Mouse (Mus musculus): Measurements from ENCODE around the gene Meaf6. TPM values are rescaled to one million over a fixed set of nuclear protein-coding genes. Genes with fewer than 3 reads are reported as not detected.

The Meaf6 gene
- polyA plus RNA-seq, 1 experiment from 2014 or later = 22.3 TPM

DNA sequence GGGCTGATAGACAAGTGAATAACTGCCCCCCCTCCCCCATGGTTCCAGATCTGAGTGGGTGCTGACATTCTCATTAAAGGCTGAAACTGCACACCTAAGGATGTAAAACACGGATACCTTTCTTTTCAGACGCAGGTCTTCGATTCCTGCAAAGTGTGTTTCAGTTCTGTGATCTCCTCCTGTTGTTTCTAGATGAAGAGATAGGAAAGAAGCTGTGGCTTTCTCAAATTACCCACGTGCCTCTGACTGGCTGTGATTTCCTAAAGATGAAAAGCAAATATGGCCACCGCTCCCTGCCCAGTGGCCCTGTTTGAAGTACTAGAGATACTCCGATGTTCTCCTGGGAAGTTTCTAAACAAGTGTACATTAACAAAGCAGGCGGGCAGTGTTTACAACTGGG is 53.4 kb downstream of the Meaf6 start:
- ChIA-PET CTCF (no interaction called here), POLR2A (no interaction called here)
- in situ Hi-C loops (cut with MboI; ENCODE audit: low pct_unique_long_range_greater_than_20kb) = no loop called here
- peaks cover 5% of the 10 kb centered on the region for H3K27me3 ChIP-seq
- DNase-seq (ENCODE audit: low read depth, low spot score) = no peak
- ATAC-seq = no peak
- TF ChIP-seq CTCF (IDR thresholded peaks at IDR 0.05) = no peak

- ATAC-seq (no peak), DNase-seq (ENCODE audit: low read depth, low spot score) (no peak)
- ChIA-PET CTCF (no interaction called here), POLR2A (no interaction called here)
- in situ Hi-C loops (cut with MboI; ENCODE audit: low pct_unique_long_range_greater_than_20kb) = no loop called here
- TF ChIP-seq CTCF (IDR thresholded peaks at IDR 0.05) = no peak
- H3K27me3 ChIP-seq = peaks cover 6% of the 10 kb centered on the region
Observed at GRCm38 (mm10) chr4:125144211-125144610, 59.3 kb downstream of the Meaf6 start.

DNA sequence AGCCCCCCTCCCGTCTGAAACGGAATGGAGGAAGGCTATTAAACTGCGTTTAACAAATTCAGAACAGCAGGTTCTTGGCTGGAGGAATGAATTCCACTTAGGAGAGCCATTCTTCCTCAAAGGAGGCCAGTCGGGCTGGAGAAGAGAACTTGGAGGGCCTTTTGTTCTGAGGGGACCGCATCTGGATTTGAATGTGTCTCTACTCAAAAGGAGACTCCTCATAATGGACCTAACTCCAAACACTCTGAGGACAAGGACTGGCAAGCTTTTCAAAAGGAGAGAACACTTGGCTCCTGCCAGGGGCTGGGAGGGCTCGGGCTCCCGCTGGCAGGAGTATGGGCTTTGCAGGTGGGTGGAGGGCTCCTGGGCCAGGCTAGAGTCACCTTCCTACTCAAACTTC is 59.7 kb downstream of the Meaf6 start:
- no peak for TF ChIP-seq CTCF (IDR thresholded peaks at IDR 0.05)
- in situ Hi-C loops (cut with MboI; ENCODE audit: low pct_unique_long_range_greater_than_20kb) = no loop called here
- ChIA-PET POLR2A (interaction anchor here (0.5 kb wide), 1 partner anchor 536 kb away, joined by 3 read pairs; no protein-coding TSS in a partner anchor), CTCF (no interaction called here)
- peaks cover 10% of the 10 kb centered on the region for H3K27me3 ChIP-seq
- ATAC-seq (no peak), DNase-seq (ENCODE audit: low read depth, low spot score) (no peak)

DNA sequence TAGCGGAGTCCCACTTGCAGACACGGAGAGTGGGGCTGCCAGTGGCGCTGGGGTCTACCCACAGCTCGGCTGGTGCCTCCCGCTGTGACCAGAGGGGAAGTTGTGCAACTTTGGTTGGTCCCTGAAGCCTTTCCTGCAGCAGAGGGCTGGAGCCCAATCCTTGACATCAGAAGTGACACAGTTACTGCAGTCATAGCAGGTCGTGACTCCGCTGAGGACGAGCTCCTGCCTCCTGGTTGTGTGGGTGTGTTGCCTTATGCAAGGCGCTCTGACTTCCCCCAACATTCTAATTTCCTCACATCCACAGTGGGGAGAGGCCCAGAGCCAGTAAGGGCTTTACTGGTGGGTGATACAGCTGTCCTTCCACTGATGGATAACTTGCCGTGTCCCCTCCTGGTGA is 60.3 kb downstream of the Meaf6 start:
- in situ Hi-C loops (cut with MboI; ENCODE audit: low pct_unique_long_range_greater_than_20kb) = no loop called here
- ATAC-seq (no peak), DNase-seq (ENCODE audit: low read depth, low spot score) (no peak)
- ChIA-PET POLR2A (interaction anchor here (0.5 kb wide), 1 partner anchor 535 kb away, joined by 3 read pairs; no protein-coding TSS in a partner anchor), CTCF (no interaction called here)
- no peak for TF ChIP-seq CTCF (IDR thresholded peaks at IDR 0.05)
- H3K27me3 ChIP-seq = peaks cover 10% of the 10 kb centered on the region

DNA sequence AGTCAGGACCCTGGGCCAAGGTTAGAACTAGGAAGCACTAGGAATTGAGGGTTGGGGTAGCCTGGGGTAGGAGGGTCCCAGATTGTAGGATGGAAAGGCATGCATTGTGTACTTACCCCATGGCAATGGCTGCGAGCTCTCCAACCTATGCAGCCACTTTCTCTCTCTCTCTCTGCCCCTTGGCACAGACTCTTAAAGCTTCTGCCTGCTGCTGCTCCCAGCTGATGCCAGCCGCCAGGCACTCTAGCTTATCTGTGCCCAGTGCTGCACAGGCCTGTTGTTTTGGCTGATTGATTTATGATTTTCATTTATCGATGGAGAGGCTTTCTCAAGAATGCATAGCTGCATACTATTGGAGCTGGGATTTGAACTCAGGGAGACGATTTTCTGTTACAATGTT is 63.0 kb downstream of the Meaf6 start:
- ChIA-PET CTCF (interaction anchor here (1.1 to 1.6 kb wide), 3 partner anchors 9 to 33 kb away, joined by 3 read pairs; no protein-coding TSS in a partner anchor), POLR2A (no interaction called here)
- in situ Hi-C loops (cut with MboI; ENCODE audit: low pct_unique_long_range_greater_than_20kb) = no loop called here
- TF ChIP-seq CTCF (IDR thresholded peaks at IDR 0.05) = no peak
- no peak for ATAC-seq
- DNase-seq (ENCODE audit: low read depth, low spot score) = no peak
- H3K27me3 ChIP-seq = peaks cover 20% of the 10 kb centered on the region

DNA sequence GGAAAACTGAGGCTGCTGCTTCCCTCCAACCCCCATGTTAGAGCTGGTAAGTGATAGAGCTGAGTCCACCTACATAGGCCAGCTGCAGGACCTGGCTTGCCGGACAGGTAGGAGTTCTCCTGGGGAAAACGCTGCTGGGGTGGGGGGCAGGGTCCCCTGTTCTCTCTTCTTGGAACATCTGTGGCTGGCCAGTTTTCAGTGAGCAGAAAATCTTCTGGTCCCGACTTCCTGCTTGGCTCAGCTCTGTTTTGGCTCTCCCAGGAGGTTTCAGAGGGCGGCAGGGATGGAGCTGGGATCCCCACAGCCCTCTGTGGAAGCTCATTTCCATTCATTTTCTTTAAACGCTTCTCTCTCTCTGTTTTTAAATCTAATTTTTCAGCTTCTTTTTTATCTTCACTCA is 64.5 kb downstream of the Meaf6 start:
- POLR2A ChIA-PET = no interaction called here

DNA sequence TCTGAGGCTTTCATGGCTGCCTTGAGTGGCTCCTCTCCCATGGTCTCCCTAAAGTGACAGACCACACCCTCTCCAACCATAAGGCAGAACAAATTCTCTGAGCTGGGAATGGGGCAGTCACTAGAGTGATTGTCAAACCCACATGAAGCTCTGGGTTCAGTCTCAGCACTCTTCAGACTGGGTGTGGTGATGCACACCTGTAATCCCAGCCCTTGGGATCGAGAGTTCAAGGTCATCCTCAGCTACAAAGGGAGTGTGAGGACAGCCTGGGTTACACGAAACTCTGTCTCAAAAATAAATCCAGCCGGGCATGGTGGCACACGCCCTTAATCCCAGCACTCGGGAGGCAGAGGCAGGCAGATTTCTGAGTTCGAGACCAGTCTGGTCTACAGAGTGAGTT is 67.5 kb downstream of the Meaf6 start:
- no peak for ATAC-seq
- no peak for TF ChIP-seq CTCF (IDR thresholded peaks at IDR 0.05)
- ChIA-PET POLR2A (no interaction called here), CTCF (no interaction called here)
- in situ Hi-C loops (cut with MboI; ENCODE audit: low pct_unique_long_range_greater_than_20kb) = loop anchor here (25.0 kb wide), 1 partner anchor 785 kb away; no protein-coding TSS in a partner anchor
- peaks cover 17% of the 10 kb centered on the region for H3K27me3 ChIP-seq
- DNase-seq (ENCODE audit: low read depth, low spot score) = no peak

More for the DNA sequence above, 64.5 kb downstream of the Meaf6 start:
- CTCF ChIA-PET = no interaction called here
- in situ Hi-C loops (cut with MboI; ENCODE audit: low pct_unique_long_range_greater_than_20kb) = no loop called here
- H3K27me3 ChIP-seq = peaks cover 17% of the 10 kb centered on the region
- no peak for TF ChIP-seq CTCF (IDR thresholded peaks at IDR 0.05)
- no peak for DNase-seq (ENCODE audit: low read depth, low spot score)
- no peak for ATAC-seq

GRCm38 (mm10) chr4:125153659-125154241 is 68.8 kb downstream of the Meaf6 start:
- ChIA-PET CTCF (no interaction called here), POLR2A (no interaction called here)
- peaks cover 19% of the 10 kb centered on the region for H3K27me3 ChIP-seq
- ATAC-seq (no peak), DNase-seq (ENCODE audit: low read depth, low spot score) (no peak)
- in situ Hi-C loops (cut with MboI; ENCODE audit: low pct_unique_long_range_greater_than_20kb) = loop anchor here (25.0 kb wide), 1 partner anchor 784 kb away; no protein-coding TSS in a partner anchor
- TF ChIP-seq CTCF (IDR thresholded peaks at IDR 0.05) = no peak

DNA sequence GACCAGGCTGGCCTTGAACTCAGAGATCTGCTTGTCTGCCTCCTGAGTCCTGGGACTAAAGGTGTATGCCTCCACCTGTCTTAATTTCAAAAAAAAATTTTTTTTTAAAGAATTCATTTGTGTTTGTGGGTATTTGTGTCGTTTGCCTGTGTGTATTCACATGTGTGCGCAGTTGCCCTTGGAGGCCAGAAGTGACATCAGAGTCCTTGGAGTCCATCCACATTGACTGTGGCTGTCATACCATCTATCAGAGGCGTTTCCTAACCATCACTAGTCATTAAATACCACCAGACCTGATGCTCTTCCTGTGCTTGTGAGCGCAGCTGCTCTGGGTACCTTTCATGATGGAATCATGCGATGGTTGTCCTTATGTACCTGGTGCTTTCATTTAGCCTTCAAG is 70.7 kb downstream of the Meaf6 start:
- DNase-seq (ENCODE audit: low read depth, low spot score) = no peak
- in situ Hi-C loops (cut with MboI; ENCODE audit: low pct_unique_long_range_greater_than_20kb) = loop anchor here (25.0 kb wide), 1 partner anchor 782 kb away; no protein-coding TSS in a partner anchor
- CTCF ChIA-PET = no interaction called here
- peaks cover 11% of the 10 kb centered on the region for H3K27me3 ChIP-seq
- ATAC-seq = no peak
- TF ChIP-seq CTCF (IDR thresholded peaks at IDR 0.05) = no peak
- POLR2A ChIA-PET = no interaction called here

DNA sequence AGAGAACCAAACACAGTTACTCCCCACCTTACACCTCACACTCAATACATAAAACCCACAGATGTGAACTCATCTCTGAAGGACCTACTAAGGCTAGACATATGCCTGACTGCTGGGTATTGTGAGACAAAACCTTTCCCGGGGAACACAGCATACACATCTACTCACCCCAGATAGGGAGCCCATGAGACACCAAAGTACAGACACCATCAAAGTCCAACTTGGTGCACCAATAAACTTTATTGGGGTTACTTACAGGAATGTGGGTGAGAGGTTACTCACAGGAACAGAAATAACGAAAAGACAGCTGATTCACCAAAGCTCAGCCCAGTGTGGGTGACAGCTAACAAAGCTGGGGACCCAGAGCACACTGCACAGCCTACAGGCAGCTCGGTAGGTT is 72.4 kb downstream of the Meaf6 start:
- ChIA-PET POLR2A (no interaction called here), CTCF (interaction anchor here (1.1 kb wide), 1 partner anchor 9 kb away, joined by 3 read pairs; no protein-coding TSS in a partner anchor)
- DNase-seq (ENCODE audit: low read depth, low spot score) (no peak), ATAC-seq (no peak)
- H3K27me3 ChIP-seq = peaks cover 6% of the 10 kb centered on the region
- no peak for TF ChIP-seq CTCF (IDR thresholded peaks at IDR 0.05)
- in situ Hi-C loops (cut with MboI; ENCODE audit: low pct_unique_long_range_greater_than_20kb) = loop anchor here (25.0 kb wide), 1 partner anchor 780 kb away; no protein-coding TSS in a partner anchor

DNA sequence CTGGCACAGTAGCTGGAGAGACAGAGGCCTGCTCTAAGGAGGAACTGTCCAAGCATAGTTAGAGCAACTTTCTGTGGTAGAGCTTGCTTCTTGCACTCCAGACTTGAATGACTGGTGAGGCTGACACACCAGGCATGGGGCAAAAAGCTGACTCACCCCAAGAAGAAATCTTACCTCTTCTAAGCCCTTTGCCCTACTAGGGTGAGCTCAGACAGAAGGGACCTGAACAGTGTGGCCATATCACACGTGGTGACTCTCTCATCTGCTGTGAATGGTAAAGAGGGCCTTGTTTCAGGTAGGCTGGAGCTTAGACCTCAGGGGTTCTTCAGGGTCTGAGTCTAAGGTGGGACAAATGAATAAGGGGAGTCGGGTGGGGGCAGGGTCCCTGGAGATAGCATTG is 73.1 kb downstream of the Meaf6 start:
- no peak for TF ChIP-seq CTCF (IDR thresholded peaks at IDR 0.05)
- ATAC-seq = no peak
- no peak for DNase-seq (ENCODE audit: low read depth, low spot score)
- ChIA-PET POLR2A (no interaction called here), CTCF (no interaction called here)
- H3K27me3 ChIP-seq = peaks cover 7% of the 10 kb centered on the region
- in situ Hi-C loops (cut with MboI; ENCODE audit: low pct_unique_long_range_greater_than_20kb) = loop anchor here (25.0 kb wide), 1 partner anchor 779 kb away; no protein-coding TSS in a partner anchor

Measured in Patski (cell line).